Mouse (Mus musculus): ENCODE measurements at regions not wholly inside any gene's neighbourhood (a gene's known extent, or its start where the extent isn't known, plus 50 kb on each side); places are given as distances from the start of the nearest gene placed in this dataset.

GRCm38 (mm10) chr4:54116310-54116709 lies 290.5 kb downstream of the Tmem38b start:
- H3K4me3 ChIP-seq: no peak overlapping the region
- H3K4me1 ChIP-seq: peaks cover 14% of the 10 kb centered on the region
- H3K9me3 ChIP-seq (replicated peaks): no peaks in the 10 kb centered on the region
- H3K27me3 ChIP-seq: no peaks in the 10 kb centered on the region
- no peak overlapping the region for H3K27ac ChIP-seq
- no peak overlapping the region for H3K9ac ChIP-seq
- H3K36me3 ChIP-seq: no peaks in the 10 kb centered on the region
- H3K4me2 ChIP-seq (replicated peaks): no peak overlapping the region
- ATAC-seq (ENCODE audit: low FRiP score): no peak
- 81% methylated on average over 2 of the region's 2 CpGs for WGBS

GRCm38 (mm10) chr4:54118179-54118846 lies 292.5 kb downstream of the Tmem38b start:
- Histone ChIP-seq H3K27me3 (no peaks in the 10 kb centered on the region), H3K4me3 (no peak overlapping the region), H3K4me2 (replicated peaks) (no peak overlapping the region), H3K9me3 (replicated peaks) (no peaks in the 10 kb centered on the region), H3K36me3 (no peaks in the 10 kb centered on the region), H3K27ac (no peak overlapping the region), H3K9ac (no peak overlapping the region), H3K4me1 (peaks cover 14% of the 10 kb centered on the region)
- WGBS: 49% methylated on average over 6 of the region's 6 CpGs
- ATAC-seq (ENCODE audit: low FRiP score): peak; percentile 52; the same call in 1 of the 2 replicates

- ATAC-seq (ENCODE audit: low FRiP score): no peak
- 65% methylated on average over 8 of the region's 8 CpGs for WGBS
- H3K4me1 ChIP-seq: no peaks in the 10 kb centered on the region
Measured at GRCm38 (mm10) chr4:54128717-54129698, 303.2 kb downstream of the Tmem38b start.

GRCm38 (mm10) chr4:54156146-54156545 lies 330.3 kb downstream of the Tmem38b start:
- Histone ChIP-seq H3K36me3 (no peaks in the 10 kb centered on the region), H3K4me3 (no peak overlapping the region), H3K27me3 (no peaks in the 10 kb centered on the region), H3K4me1 (no peaks in the 10 kb centered on the region), H3K9ac (no peak overlapping the region), H3K9me3 (replicated peaks) (no peaks in the 10 kb centered on the region), H3K27ac (no peak overlapping the region), H3K4me2 (replicated peaks) (no peak overlapping the region)
- 93% methylated on average over 4 of the region's 4 CpGs for WGBS
- ATAC-seq (ENCODE audit: low FRiP score): no peak

More at GRCm38 (mm10) chr4:54128717-54129698, 303.2 kb downstream of the Tmem38b start:
- Histone ChIP-seq H3K9ac (no peak overlapping the region), H3K4me2 (replicated peaks) (no peak overlapping the region), H3K36me3 (no peaks in the 10 kb centered on the region), H3K27me3 (0 out of 2 replicates have a peak, but pooled peaks cover 3% of the 10 kb centered on the region), H3K4me3 (no peak overlapping the region), H3K27ac (no peak overlapping the region), H3K9me3 (replicated peaks) (no peaks in the 10 kb centered on the region)

- no peaks in the 10 kb centered on the region for H3K9me3 ChIP-seq (replicated peaks)
- peaks cover 8% of the 10 kb centered on the region; the same call in 1 of the 2 replicates for H3K4me1 ChIP-seq
- WGBS: 87% methylated on average over 9 of the region's 9 CpGs
- no peaks in the 10 kb centered on the region for H3K27me3 ChIP-seq
- H3K4me2 ChIP-seq (replicated peaks): no peak overlapping the region
- H3K27ac ChIP-seq: no peak overlapping the region
- ATAC-seq (ENCODE audit: low FRiP score): no peak
- no peak overlapping the region for H3K4me3 ChIP-seq
- no peak overlapping the region for H3K9ac ChIP-seq
- no peaks in the 10 kb centered on the region for H3K36me3 ChIP-seq
Measured at GRCm38 (mm10) chr4:54161337-54161993, 335.6 kb downstream of the Tmem38b start.

- H3K9me3 ChIP-seq (replicated peaks): no peaks in the 10 kb centered on the region
- no peak overlapping the region for H3K4me2 ChIP-seq (replicated peaks)
- H3K27ac ChIP-seq: no peak overlapping the region
- H3K4me3 ChIP-seq: no peak overlapping the region
- no peak for ATAC-seq (ENCODE audit: low FRiP score)
- H3K36me3 ChIP-seq: no peaks in the 10 kb centered on the region
- 66% methylated on average over 8 of the region's 8 CpGs for WGBS
- H3K27me3 ChIP-seq: no peaks in the 10 kb centered on the region
- peaks cover 8% of the 10 kb centered on the region; the same call in 1 of the 2 replicates for H3K4me1 ChIP-seq
- no peak overlapping the region for H3K9ac ChIP-seq
Measured at GRCm38 (mm10) chr4:54162308-54162707, 336.5 kb downstream of the Tmem38b start.

GRCm38 (mm10) chr4:54170202-54170931 lies 344.5 kb downstream of the Tmem38b start:
- no peak overlapping the region for H3K4me3 ChIP-seq
- no peak for ATAC-seq (ENCODE audit: low FRiP score)
- H3K9me3 ChIP-seq (replicated peaks): no peaks in the 10 kb centered on the region
- H3K4me1 ChIP-seq: no peaks in the 10 kb centered on the region
- no peak overlapping the region for H3K4me2 ChIP-seq (replicated peaks)
- H3K27ac ChIP-seq: no peak overlapping the region
- H3K36me3 ChIP-seq: no peaks in the 10 kb centered on the region
- 91% methylated on average over 13 of the region's 13 CpGs for WGBS
- no peak overlapping the region for H3K9ac ChIP-seq
- H3K27me3 ChIP-seq: no peaks in the 10 kb centered on the region

GRCm38 (mm10) chr4:54184213-54184612 lies 358.4 kb downstream of the Tmem38b start:
- ATAC-seq (ENCODE audit: low FRiP score): no peak
- WGBS: 80% methylated on average over 1 of the region's 1 CpGs
- Histone ChIP-seq H3K27ac (no peak overlapping the region), H3K4me1 (no peaks in the 10 kb centered on the region), H3K27me3 (no peaks in the 10 kb centered on the region), H3K4me3 (no peak overlapping the region), H3K9ac (no peak overlapping the region), H3K36me3 (no peaks in the 10 kb centered on the region), H3K9me3 (replicated peaks) (no peaks in the 10 kb centered on the region; the same call in 1 of the 2 replicates), H3K4me2 (replicated peaks) (no peak overlapping the region)

- 88% methylated on average over 2 of the region's 2 CpGs for WGBS
- H3K9me3 ChIP-seq (replicated peaks): no peaks in the 10 kb centered on the region
Measured at GRCm38 (mm10) chr4:54195734-54196133, 369.9 kb downstream of the Tmem38b start.

GRCm38 (mm10) chr4:54202440-54202839 lies 376.6 kb downstream of the Tmem38b start:
- Histone ChIP-seq H3K27ac (no peak overlapping the region), H3K27me3 (no peaks in the 10 kb centered on the region), H3K4me1 (no peaks in the 10 kb centered on the region), H3K4me3 (no peak overlapping the region), H3K9ac (no peak overlapping the region), H3K9me3 (replicated peaks) (no peaks in the 10 kb centered on the region), H3K36me3 (no peaks in the 10 kb centered on the region), H3K4me2 (replicated peaks) (no peak overlapping the region)
- 86% methylated on average over 4 of the region's 4 CpGs for WGBS
- no peak for ATAC-seq (ENCODE audit: low FRiP score)

More at GRCm38 (mm10) chr4:54195734-54196133, 369.9 kb downstream of the Tmem38b start:
- H3K27ac ChIP-seq: no peak overlapping the region
- H3K9ac ChIP-seq: no peak overlapping the region
- no peak for ATAC-seq (ENCODE audit: low FRiP score)
- H3K4me2 ChIP-seq (replicated peaks): no peak overlapping the region
- no peaks in the 10 kb centered on the region for H3K4me1 ChIP-seq
- H3K4me3 ChIP-seq: no peak overlapping the region
- H3K36me3 ChIP-seq: no peaks in the 10 kb centered on the region
- H3K27me3 ChIP-seq: no peaks in the 10 kb centered on the region

GRCm38 (mm10) chr4:54224572-54224971 lies 398.7 kb downstream of the Tmem38b start:
- Histone ChIP-seq H3K9me3 (replicated peaks) (no peaks in the 10 kb centered on the region), H3K27ac (no peak overlapping the region), H3K9ac (no peak overlapping the region), H3K4me2 (replicated peaks) (no peak overlapping the region), H3K27me3 (no peaks in the 10 kb centered on the region), H3K4me3 (no peak overlapping the region), H3K36me3 (no peaks in the 10 kb centered on the region), H3K4me1 (no peaks in the 10 kb centered on the region)
- 73% methylated on average over 2 of the region's 3 CpGs for WGBS
- no peak for ATAC-seq (ENCODE audit: low FRiP score)
